Mouse (Mus musculus) layer of hippocampus, adult 18-20 months (tissue): Measurements from ENCODE around the gene Ralgps1. TPM values are rescaled to one million over a fixed set of nuclear protein-coding genes. Genes with fewer than 3 reads are reported as not detected.
"Not testable (repeated sequence)": the region's sequence is repeated elsewhere in the genome, so short reads cannot be mapped to it uniquely, and the experiment has no call there.

ENCODE experiments used
- DNase-seq, 2 experiments: peaks; one replicate each; pipeline ENCODE4 v3.0.0; 2022; ENCODE audit warnings: low spot score in 2 of 2
- total RNA-seq, 2 experiments: library from RNA; stranded (reverse); gene quantifications; 2 replicates each; pipeline ENCODE4 v1.2.3; 2021

Gene Ralgps1
- total RNA-seq, 2 experiments from 2014 or later = 60.3 to 62.4 TPM

DNA sequence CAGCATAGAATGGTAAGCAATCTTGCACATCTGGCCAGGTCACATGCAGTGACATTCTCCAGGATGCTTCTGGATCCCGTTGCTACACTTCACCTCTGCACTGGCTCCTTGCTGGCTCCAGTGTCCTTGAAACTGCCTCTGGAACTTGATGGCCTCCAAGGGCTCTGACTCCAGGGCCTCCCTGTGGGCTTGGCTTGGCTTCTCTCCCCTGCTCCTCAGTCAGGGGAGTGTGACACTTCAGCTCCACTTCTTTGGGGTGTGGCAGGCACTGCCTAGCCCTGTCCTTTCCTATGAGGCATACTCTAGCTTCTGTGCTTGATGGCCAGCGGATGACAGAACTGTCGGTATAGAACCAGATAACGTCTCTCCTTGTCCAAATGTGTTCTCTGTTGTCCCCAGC, 224.3 kb downstream of the Ralgps1 start:
- DNase-seq = no peak

GRCm38 (mm10) chr2:33143292-33143691, 228.0 kb downstream of the Ralgps1 start:
- no peak for DNase-seq

DNA sequence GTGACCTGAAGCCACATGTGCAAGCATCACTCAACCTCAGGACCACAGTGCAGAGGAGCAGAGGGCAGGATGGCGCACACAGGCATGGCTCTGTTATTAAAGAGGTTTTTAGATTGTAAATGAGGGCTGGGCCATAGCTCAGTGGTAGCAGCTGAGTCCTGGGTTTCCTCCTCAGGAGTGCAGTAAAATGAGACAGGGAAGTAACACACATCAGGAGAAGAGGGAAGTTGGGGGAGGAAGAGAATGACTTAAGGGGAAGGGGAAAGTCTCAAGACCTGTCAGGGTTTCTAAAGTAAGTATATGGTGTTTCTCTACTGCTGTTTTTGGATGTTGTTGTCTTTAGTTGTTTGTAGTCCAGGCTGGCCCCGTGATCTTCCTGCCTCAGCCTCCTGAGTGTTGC, 232.8 kb downstream of the Ralgps1 start:
- no peak for DNase-seq

- no peak for DNase-seq
Measured at GRCm38 (mm10) chr2:33137731-33138130, 233.6 kb downstream of the Ralgps1 start.

DNA sequence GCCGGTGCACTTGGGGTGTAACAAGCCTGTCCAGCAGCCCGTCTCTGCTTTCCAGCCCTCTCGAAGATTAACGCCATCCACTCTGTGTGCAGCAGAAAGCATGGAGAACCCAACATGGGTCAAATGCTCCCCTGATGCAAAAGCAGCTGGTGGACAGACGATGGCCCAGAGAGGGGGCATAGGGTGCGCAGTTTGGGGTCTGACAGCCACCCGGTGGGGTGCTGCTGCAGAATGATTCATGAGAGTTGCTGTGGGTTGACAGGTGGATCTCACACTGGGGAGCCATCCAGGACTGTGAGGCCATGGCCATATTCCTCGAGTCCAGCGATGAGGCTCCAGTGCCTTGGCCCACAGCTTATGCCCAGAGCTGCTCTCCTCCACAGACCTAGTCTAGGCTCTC, 234.0 kb downstream of the Ralgps1 start:
- DNase-seq = no peak

DNA sequence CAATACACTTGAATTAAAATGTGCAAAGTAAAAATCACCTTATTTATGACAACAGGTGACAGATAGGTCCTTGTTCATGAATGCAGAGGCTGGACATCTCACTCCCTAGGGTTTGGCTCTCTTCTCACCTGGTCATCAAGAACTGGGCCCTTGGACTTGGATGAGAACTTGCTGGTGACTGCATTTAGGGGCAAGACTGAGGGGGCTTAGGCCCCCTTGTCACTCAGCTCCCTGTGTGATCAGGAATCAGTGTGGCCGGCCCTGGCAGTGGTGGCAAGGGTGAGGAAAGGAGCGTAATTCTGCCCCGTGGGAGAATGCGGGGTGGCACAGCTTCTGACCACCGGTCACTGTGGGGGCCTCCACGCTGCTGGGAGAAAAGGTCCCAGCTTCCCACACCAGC, 234.9 kb downstream of the Ralgps1 start:
- no peak for DNase-seq

GRCm38 (mm10) chr2:33134766-33135490, 236.4 kb downstream of the Ralgps1 start:
- DNase-seq = no peak

DNA sequence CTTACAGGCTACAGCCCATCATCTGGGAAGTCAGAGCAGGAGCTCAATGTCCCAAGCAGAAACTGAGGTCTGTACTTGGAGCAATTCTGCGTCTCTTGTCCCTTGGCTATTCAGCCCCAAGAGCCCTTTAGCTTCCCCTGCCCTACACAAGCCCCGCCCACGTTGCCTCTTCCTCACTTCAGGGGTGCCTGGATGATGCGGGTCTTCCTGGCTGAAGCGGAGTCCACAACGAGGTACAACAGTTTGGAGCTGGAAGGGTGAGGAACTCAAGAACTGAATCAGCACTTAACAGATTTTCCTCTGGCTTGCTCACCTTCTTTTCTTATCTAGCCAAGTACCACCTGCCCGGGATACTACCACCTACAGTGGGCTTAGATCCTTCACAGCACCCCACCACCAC, 239.0 kb downstream of the Ralgps1 start:
- DNase-seq = no peak

DNA sequence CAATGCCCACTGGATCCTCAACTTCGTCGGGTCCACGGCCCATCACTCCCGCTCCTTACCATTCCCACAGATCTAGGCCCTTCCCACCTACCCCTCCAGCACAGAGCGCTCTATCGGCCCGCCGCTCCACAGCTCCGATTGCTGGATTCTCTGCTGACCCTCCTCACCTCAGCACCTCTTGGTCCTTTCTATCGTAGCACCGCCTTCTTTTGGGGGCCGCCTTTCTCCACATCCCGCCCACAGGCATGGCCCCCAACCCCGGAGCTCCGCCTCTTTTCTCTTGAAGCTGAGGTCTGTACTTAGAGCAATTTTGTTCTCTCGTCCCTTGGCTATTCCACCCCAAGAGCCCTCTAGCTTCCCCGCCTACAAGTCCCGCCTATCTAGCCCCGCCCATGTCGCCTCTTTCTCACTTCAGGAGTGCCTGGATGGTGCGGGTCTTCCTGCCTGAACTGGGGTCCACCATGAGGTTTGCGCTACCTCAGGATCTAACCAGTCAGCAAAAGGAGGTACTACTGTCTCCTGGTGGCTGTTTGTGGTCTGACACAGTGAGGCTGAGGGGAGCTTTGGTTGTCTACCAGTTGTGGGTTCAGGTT, 239.7 kb downstream of the Ralgps1 start, which contains the start of gene Garnl3:
TSS of gene Garnl3 (minus strand) at position 155 of the 593 bp plus-strand sequence.
- peak; percentile 59 to 70 for DNase-seq

DNA sequence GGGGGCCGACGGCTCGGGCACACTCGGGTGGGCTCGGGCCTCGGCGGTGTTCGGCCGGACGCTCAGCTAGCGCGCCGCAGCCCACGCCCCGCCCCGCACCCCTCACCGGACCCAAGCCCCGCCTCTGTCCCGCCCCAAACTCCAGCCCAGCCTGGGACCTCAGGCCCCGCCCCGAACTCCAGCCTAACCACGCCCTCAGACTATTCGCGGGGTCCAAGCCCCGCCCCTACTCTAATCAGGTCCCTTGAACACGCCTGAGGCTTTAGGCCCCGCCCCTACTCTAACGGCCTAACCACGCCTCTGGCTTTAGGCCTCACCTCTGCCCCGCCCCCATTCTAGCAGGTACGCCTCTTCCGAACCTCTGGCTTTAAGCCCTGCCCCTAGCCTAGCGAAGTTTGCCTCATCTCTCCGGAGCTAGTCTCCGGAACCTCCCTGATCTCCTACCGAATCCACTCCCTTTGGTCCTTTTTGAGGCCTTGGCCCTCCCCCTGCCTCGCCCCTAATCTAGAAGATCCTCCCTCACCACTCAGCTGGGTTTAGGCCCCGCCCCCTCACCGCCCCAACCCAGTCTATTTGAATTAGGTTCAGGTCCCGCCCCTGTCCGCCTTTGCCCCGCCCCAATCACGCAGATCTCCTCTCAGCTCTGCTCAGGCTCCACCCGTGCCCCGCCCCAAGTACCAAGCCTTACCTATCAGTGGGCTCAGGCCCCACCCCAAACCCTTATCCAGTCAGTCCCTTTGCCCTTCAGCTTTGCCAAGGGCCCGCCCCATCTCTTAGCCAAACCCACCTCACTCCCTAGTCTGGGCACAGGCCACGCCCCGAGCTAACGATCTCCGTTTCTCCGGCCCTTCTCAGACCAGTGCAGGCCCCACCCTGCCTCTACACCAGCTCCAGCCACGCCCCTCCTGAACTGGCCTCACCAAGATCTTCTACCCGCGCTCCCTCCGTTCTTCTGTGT, 240.5 kb downstream of the Ralgps1 start:
- DNase-seq = peak; percentile 93 to 96

GRCm38 (mm10) chr2:33130141-33130525, 241.2 kb downstream of the Ralgps1 start:
- no peak for DNase-seq

DNA sequence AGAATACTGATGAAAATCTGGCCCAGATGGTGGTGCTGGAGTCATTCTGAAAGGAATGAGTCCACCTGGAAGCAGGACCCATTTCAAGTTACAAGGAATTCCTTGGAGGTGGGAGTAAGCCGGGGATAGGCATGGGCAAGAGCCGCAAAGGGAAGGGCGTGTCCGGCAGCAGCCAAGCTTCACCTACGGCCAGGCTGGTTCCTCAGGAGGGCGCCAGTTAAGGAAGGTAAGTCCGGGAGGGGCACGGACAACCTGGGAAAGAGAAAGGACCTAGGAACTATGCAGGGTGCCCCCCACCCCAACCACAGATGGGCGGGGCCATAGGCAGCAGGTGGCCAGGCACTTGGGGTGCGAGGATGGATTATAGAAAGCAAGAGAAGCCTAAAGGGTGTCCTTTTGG, 241.6 kb downstream of the Ralgps1 start:
- DNase-seq = no peak

- DNase-seq = no peak
Measured at GRCm38 (mm10) chr2:33129005-33129404, 242.3 kb downstream of the Ralgps1 start.

DNA sequence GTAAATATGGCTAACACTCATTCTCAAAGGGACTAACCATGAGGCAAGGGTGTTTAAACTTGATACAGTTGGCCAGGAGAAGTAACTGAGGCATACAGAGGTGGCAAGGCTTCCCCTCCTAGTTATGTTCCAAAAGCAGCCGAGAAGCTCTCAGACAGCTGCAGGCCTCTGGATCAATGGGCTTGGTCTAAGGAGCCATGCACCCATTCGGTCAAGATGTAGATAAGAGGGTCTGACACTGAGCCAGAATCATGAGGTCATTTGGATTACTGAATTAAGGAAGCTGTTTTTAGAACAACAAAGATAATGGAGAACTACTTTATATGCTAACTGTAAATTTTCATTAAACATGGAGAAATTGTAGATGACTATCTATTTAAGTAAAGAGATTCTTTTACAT, 244.0 kb downstream of the Ralgps1 start:
- DNase-seq = no peak

DNA sequence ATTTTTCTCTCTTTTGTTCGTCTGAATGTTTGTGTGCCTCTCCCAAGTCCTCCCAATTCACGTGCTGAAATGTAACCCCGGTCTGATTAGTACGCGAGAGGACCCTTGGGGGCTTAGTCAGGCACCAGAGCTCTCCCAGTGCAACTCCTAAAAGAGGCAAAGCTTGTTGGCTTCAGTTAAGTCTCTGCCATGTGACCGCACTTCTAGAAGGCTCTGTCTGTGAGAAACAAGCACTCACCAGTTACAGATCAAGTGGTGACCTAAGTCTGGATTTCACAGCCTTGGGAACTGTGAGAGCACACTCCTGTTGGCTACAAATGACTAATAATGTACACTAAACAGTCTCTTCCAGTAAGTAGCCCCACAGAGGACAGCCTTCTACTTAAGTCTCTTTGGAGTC, 248.4 kb downstream of the Ralgps1 start:
- DNase-seq = no peak

GRCm38 (mm10) chr2:33100536-33100935, 270.8 kb downstream of the Ralgps1 start:
- DNase-seq = no peak

- DNase-seq = not testable (repeated sequence)
Measured at GRCm38 (mm10) chr2:33097326-33097725, 274.0 kb downstream of the Ralgps1 start.

- peak in 1 of 2 experiments; percentile 65 for DNase-seq
Measured at GRCm38 (mm10) chr2:33095221-33095671, 276.0 kb downstream of the Ralgps1 start.

DNA sequence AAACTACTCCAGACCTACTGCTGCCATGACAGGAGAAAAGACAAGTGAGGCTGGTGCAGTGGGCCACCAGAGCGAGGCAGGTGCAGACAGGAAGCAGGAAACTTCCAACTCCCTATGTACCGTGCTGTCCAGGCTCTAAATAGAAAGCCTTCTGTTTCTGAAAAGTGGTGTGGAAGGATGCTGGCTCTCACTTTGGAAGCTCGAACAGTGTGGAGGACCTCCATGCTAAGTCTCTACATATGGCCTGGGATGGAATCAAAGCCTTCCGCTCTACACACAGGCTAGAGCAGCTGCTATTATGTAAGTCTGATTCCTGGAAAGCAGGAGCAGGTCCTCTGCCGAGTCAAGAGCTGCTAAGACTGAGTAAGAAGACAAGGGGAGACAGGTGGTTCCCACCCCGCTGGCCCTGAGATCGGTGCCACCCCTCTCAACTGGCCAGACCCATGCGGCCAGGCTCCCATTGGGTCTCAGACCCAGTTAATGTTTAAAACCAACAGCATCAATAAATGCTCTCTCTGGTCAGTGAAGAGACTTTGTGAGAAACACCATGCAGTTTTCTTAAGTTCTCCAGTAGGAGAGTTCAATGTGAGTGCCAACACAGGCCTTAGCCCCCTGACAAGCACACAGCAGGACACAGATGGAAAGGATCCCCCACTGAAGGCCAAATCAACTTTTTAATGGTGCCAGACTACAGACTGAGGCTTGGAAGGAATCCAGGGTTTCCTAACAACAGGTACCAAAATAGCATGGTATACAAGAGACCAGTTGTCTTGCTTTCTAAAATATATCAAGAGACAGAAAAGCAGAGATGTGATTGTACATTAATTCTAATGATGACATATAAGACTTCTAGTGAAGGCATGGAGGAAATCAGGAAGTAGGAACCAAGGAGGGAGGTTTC, 280.4 kb downstream of the Ralgps1 start:
- peak in 1 of 2 experiments; percentile 57 for DNase-seq

GRCm38 (mm10) chr2:33090033-33090400, 281.3 kb downstream of the Ralgps1 start:
- DNase-seq = not testable (repeated sequence)
